Mouse (Mus musculus): ENCODE results near the gene Mettl24. TPM values are rescaled to one million over a fixed set of nuclear protein-coding genes. Genes with fewer than 3 reads are reported as not detected.

The Mettl24 gene
- polyA plus RNA-seq, 1 experiment: 1.2 TPM

Other genes with a start within 250 kb of the Mettl24 start
- gene Slc22a16, start 112.9 kb upstream of the Mettl24 start, polyA plus RNA-seq (2012; rRNA removed): not detected in 2 replicates
- gene Ddo, start 53.3 kb upstream of the Mettl24 start, polyA plus RNA-seq (2012; rRNA removed): 11.0 and 11.9 TPM in 2 replicates
- gene Cdc40, start 200.0 kb downstream of the Mettl24 start, polyA plus RNA-seq (2012; rRNA removed): 29.7 and 32.6 TPM in 2 replicates
- 134 and 155 TPM in 2 replicates for gene Wasf1, start 200.2 kb downstream of the Mettl24 start, polyA plus RNA-seq (2012; rRNA removed)